Mouse (Mus musculus) lung, postnatal 14 days (tissue): ENCODE data around the gene 4933400A11Rik.
A peak's percentile ranks its signal among the peaks of the same experiment; 100 is the strongest.

Experiments
- DNase-seq: peaks from one replicate; pipeline ENCODE4 v3.0.0; 2021

The 4933400A11Rik gene

DNA sequence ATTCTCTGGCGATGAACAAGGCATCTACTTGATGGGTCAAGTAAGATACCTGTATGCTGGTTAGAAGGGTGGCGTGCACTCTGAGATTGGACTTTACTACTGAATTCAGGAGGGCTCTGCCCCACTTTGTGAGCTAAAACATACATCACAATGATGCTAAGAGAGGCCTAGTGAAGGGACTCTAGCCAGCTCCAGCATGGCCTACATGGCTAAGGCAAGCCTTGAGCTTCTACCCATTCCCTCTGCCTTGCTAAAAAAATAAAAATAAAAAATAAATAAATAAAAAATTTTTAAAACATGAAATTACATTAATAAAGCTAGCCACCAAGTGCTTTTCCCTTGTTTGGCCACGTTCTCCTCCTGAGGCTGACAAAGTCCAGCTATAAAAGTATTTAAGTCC lies at the start of gene 4933400A11Rik:
Gene 4933400A11Rik, minus strand, starts transcription at position 101 of the 400 bp plus-strand sequence.
- DNase-seq = no peak

DNA sequence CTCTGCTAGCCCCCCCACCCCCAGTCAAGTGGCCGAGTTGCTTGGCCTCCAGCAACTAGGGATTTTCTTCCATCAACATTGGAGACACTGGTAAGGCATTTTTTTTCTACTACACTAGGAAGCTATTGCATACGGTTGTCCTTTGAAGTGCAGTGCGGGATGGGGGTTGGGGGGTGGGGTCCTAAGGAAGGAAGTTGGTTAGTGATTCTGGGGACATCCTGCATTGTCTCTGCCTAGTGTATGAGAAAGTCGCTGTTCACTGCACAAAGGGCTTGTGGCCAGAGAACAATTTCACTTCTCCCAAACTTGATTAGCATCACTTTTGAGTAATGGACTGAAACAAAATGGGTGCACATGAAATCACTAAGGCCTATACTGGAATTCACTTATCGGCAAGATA lies 48.7 kb upstream of the 4933400A11Rik start:
- peak; percentile 14 for DNase-seq

DNA sequence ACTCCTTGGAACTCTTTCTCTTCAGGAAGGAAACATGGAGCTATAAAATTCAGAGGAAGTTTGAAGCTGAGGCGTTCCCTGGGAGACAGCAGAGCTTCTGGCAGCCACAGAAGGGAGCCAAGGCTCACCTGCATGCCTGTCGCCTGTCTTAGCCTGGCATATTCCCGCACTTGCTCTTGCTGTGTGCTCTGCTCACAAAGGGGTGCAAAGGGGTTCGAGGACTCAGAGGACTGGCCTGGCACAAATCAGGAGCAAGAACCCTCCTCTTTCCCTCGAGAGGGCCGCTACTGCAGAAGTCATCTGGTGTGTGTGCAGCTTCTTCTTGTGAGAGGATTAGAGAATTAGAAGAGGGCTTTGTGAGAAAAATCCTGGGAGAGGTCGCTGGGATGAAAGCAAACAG lies 48.3 kb upstream of the 4933400A11Rik start:
- DNase-seq = no peak

DNA sequence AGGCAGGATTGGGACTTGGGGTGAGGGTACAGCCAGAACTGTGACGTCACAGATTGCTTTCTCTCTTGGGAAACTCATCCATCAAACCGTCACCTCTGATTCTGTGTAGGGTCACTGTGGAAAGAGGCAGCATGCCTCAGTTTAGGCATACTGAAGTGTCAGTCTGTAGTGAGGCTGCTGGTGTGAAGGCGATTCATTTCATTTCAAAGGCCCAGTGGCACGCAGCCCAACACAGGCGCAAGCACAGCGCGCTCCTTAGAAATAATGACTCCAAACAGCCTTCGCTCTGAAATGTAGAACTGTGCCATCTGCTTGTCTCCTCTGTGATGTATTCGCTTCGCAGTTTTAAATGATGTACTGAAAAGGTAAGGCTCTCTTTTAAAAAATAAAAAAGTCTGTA lies 47.5 kb upstream of the 4933400A11Rik start:
- no peak for DNase-seq

DNA sequence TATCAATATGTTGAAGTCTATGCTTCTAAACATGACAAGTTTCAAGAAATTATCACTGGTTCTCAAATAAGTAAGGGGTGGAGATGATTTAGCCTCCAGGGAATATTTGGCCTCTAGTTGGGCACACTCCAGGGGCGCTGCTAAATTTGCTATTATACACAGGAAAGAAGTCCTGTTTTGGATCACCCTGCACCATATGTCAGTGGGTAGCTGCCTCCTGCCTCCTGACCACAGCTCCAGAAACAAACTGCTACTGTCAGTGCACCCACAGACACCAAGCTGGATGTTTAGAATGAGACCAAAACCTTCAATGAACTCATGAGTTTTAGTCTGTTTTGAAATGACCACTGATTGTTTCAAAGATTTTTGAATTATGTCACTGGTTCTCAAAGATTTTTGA lies 34.2 kb upstream of the 4933400A11Rik start:
- DNase-seq = no peak

DNA sequence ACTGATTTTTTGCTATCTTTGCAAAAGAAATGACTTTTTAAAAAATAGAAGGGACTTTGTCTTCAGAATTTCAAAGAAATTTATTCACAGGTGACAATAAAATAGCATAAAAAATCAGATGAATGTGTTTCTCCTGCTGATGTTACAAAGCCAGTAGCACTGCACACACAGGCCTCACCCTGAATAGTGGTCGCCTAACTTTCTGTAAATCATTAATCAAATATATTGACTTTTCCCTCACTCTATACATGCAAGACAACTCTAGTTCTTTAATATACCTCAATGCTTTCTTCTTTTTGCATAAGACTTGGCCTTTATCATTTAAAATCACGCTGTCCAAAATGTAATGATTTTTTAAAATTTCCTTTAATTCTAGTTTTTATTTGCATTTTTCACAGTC lies 32.3 kb upstream of the 4933400A11Rik start:
- DNase-seq = no peak

DNA sequence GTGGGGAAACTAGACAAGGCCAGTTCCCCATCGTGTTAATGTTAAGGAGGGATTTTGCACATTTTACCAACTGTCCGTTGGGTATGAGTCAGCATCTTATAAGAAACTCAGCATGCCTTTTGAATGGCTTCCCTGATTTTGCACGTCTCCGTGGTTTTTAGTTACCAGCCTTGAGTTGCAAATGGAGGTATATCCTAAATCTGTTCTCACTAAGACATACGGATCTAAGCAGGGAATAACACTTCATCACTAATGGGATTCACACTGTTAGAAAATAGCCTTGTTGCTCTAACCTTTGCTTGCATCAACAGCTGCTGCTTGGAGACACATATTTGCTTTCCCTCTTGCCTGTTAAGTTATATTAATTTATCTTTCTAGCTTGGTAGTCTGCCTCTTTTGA lies 31.9 kb upstream of the 4933400A11Rik start:
- no peak for DNase-seq

DNA sequence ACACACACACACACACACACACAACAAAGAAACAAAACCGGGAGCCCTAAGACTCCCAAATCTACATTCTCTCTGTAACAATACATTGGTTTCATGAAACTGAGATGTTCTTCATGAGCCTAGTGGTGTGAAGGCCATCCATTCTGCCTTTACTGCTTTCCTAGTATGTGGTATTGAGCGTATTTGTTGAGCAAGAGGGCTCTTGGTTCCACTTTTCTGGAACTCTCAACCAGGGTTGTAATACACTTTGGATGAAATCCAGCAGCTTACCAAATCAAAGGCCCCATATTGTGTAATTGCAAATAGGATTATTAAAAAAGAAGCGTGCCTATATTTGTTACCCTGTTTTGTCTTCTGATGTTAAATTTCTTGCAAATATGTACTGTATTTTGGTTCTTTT lies 28.3 kb upstream of the 4933400A11Rik start:
- DNase-seq = no peak

DNA sequence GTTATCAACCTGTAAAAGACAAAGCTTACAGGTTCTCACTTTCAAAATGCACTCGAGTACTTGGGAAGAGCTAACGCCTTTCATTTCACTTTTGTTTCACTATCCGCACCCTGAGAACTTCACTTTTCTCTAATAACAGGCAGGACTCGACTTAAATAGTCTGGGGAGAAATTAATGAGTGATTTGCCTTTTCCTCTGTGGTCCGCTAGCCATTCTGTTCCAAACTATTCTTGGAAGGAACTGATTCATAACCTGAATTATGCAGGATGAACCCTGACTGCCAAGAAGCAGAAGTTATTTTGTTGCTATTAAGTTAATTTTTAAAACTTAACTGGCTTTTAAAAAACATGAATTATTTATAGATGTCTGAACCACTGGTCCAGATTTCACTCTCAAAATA lies 26.4 kb upstream of the 4933400A11Rik start:
- no peak for DNase-seq

DNA sequence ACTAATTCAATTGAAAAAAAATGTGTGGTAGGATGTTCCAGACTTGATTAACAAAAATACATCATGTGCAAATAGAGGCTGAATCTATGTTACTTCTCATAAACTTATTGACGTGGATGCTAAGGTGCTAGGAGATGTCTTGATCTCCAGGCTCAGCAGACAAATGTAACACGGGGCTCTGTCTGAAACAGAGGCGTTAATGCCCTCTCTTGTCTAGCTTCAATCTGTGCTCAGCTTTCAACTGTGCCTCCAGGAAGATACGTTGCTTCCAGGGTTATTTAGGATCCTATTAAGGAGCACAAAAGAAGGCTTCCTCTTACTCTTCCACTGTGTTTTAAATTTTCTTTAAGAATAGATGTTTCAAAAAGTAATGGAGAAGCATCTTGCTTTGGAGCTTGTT lies 20.8 kb upstream of the 4933400A11Rik start:
- no peak for DNase-seq

DNA sequence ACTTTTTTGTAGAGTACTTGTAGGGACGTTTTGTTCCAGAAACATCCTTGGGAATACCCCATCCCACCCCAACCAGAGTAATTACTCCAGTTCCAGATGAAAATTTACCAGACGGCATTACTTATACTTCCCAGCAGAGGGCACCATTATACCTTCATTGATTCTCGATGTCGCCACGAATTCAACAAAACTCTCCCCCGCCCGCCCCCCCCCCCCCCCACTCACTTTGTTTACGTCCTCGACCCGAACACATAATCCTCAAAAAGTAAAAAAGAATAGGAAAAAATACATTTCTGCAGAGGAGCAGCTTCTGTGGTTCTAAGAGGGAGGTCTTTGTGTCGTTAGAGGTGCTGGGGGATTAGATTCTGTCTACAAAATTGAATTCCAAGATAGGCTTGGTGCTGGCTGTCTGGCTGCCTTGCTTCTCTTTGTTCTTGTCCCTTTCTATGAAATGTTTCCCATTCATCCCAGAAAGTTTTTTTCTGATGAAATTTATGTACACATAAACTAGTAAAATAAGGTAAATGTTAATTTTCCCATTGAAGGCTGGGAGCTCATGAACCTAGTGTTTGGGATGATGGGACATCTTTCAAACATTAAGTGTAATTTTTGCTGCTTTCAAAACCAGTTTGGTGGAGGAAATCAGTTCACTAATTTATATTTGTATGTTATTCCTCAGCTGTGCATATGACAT lies 19.7 kb upstream of the 4933400A11Rik start:
- peak; percentile 48 for DNase-seq

DNA sequence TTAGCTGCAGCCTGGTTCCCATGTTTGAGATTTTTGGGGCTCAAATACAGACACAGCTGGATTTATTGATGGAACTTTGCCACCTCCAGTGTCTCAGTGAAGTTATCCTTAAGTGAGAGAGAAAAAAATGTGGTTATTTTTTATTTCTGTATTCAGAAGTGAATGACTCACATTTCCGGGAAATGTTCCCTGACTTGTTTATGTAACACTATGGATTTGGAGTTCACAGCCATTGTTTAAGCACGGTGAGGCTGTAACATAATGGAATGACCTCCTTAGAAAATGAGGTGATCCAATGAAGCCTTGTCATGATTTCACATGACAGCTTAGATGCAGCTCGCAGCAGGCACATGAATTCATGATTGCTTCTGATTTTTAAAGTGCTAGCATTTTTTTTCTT lies 17.7 kb upstream of the 4933400A11Rik start:
- DNase-seq = no peak

DNA sequence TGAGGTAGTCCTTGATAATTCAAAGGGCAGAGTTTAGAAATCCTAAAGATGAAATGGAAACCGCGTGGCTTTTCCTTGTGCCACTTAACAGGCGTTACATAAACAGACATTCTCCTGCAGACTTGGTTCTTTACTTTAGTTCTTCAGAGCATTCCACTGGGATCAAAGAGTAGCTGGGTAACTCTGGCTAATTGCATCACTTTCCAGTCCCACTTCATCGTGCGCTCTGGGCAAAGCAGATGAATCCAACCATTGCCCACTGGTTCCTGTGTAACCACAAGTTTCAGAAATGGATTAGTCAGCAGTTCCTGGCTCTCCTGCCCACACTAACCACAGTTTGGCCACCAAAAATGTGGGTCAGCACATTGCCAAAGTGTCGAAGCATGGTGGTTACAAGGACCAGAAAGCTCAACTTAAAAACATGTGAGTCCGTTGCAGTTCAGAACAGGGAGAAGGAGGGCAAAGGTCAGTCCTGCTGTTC lies 15.4 kb upstream of the 4933400A11Rik start:
- DNase-seq = peak; percentile 3

DNA sequence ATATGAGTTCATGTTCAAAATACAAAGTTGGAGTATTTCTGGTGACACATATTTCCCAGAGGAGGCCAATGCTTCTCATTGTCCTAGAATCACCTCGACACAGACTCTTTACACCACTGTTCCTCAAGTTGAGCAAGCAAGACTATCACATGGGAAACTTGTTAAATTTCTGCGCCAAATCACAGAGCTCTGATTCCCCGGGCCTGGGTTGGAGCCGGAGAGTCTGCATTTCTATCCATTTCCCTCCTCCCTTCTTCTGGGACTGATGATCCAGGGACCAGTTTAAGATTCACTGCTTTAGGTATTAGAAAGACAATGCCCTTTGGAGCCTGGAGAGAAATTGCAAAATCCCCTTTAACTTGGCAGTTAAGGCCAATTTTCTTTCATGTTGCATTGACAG lies 15.0 kb upstream of the 4933400A11Rik start:
- DNase-seq = no peak

DNA sequence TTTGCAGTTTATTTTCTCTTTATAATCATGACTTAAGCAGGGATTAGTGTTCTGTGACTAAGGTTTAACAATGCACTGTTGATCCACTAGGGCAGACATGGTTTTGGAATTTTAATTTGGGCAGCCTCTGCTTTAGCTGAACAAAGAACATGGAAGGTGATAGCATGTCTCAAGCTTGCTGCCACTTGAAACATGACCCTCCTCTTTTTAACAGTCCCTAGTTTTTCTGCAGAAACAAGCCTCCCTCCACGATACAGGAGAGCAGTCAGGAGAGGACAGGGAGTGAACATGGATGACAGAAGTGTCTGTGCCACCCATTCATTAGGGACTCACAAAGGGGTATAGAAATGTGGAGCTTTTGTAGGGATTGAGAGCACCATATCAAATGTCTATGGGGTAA lies 13.4 kb upstream of the 4933400A11Rik start:
- DNase-seq = no peak

DNA sequence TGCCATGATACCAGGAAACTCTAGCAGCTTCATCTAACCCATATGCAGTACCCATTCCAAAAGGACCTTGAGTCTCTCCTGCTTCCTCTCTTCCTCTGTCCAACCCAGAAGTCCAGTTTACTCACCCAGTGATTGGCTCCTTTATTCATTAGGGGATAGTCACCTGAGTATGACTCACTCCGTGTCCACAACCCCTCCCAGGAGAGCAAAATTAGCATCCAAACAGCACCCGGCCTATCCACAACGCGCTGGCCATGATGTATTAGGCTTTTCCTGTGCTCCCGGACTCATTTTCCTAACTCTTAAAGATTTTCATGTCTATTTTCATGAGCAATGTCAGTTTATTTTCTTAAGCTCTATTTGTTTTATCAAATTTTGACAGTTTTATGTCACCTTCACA lies 10.3 kb upstream of the 4933400A11Rik start:
- DNase-seq = no peak

DNA sequence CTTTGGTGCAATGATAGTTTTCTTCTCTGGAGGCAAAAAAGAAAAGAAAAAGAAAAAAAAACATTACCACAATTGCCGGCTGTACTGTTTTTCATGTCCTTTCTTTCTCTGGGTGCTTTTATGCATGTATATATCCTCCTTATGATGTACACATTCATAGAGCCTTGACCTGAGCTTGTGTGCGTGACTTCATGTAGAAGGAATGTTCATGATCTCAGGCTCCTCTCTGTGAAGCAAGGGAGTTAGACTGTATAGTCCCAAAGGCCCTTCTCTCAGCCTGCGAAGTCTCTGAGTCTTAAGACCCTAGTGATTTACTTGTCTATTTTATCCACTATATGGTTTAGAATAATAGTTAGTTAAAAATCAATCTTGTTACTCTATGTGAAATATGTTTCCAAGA lies 21.4 kb downstream of the 4933400A11Rik start:
- no peak for DNase-seq

DNA sequence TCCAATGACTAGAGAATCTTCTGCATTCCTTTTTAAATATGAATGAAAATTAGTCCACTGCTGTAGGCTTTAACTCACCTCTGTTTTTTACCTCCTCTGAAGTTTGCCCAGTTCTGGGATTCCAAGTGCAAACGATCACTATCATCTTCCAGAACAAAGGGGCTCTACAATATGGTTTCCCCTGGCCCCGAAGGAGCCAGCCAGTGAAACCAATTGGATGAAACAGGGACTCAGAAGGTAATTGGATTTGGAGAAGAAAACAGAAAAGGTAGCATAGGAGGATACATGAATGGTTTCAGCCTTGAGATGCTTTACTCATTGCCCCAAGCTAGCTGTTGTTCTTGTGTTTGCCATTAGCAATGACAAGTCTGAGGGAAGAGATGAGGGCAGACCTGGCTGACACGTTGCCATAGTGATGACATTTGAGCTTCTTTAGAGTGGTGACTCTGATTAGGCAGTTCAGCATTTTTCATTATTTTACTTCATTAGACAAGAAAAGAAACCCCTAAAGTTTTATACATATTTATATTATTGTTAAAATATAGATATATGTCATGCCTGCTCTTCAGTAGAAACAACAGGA lies 44.0 kb downstream of the 4933400A11Rik start:
- no peak for DNase-seq
